ENCODE assay signal across 15 mouse cellular contexts in the genomic region with DNA sequence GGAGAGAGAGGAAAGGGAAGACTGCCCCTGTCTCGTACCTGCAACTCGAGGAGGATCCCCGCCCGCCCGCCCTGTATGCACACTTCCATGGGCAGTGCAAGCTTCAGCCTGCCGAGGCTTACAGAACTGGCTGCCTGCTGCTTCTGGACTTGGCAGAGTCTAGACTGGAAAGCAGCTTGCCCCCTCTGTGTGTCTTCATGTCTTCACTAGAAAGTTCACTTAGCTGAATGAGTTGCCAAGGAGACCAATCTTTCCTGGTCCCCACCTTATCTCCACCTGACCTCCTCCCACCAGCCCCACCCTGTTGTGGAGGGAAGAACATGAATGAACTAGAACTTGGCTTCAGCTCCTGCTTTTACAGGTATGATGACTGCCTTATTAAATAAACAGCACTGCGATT.
A peak's percentile ranks its signal among the peaks of the same experiment; 100 is the strongest.
DNase-seq lines count a peak whose midpoint lies in the region; ATAC-seq and TF ChIP-seq lines count a peak whose summit lies in the region.
"Had no signal": no experiment of that assay in that cellular context is flagged by ENCODE, and none has a peak within 500 bp of the region (broad histone marks: within the 10 kb centered on the region; RNA-seq: fewer than 3 reads in every experiment).

No protein-coding gene starts in this region.

- 70% methylated on average over 7 of the region's 7 CpGs for WGBS in embryonic facial prominence, embryonic 13.5 days
- 91% methylated on average over 7 of the region's 7 CpGs for WGBS in embryonic facial prominence, embryonic 10.5 days
- 78% methylated on average over 7 of the region's 7 CpGs for WGBS in liver, embryonic 11.5 days
- 57% methylated on average over 7 of the region's 7 CpGs for WGBS in liver, postnatal 0 days (ENCODE audit: insufficient replicate concordance)
- WGBS in stomach, postnatal 0 days: 61% methylated on average over 7 of the region's 7 CpGs

- peaks cover 19% of the 10 kb centered on the region for H3K36me3 ChIP-seq in embryonic facial prominence, embryonic 13.5 days
- H3K36me3 ChIP-seq in embryonic facial prominence, embryonic 10.5 days (replicated peaks): peaks cover 27% of the 10 kb centered on the region
- H3K36me3 ChIP-seq in liver, embryonic 11.5 days (ENCODE audit: control insufficient read depth, insufficient read depth, low read length): no peaks in the 10 kb centered on the region; the same call in 1 of the 2 replicates
- peaks cover 2% of the 10 kb centered on the region; the same call in 1 of the 2 replicates for H3K36me3 ChIP-seq in liver, postnatal 0 days (replicated peaks; ENCODE audit: insufficient read depth, low read length)
- H3K36me3 ChIP-seq in stomach, postnatal 0 days (ENCODE audit: control insufficient read depth, insufficient read depth, low read length): no peaks in the 10 kb centered on the region

- DNase-seq in embryonic facial prominence, embryonic 10.5 days (ENCODE audit: low spot score): no peak
- no peak for DNase-seq in liver, embryonic 11.5 days (ENCODE audit: low spot score)
- DNase-seq in liver, postnatal 0 days: no peak
- no peak for DNase-seq in stomach, postnatal 0 days (ENCODE audit: low spot score)
- no peak for DNase-seq in layer of hippocampus, adult 9-10 months (ENCODE audit: low spot score)
- DNase-seq: adrenal gland, postnatal 25 days; gastrocnemius, postnatal 14 days; kidney, adult 8-10 months had no signal

- ATAC-seq in embryonic facial prominence, embryonic 13.5 days (ENCODE audit: insufficient number of reproducible peaks, insufficient read depth, low FRiP score, low TSS enrichment, low read depth): peak; percentile 57; the same call in 1 of the 2 replicates
- ATAC-seq in liver, embryonic 11.5 days (replicated peaks; ENCODE audit: low FRiP score): 0 out of 2 replicates have a peak, but pooled peaks have one; percentile 40
- ATAC-seq in liver, postnatal 0 days: no peak
- peak; percentile 46; the same call in 1 of the 2 replicates for ATAC-seq in erythroid progenitor cell, adult 5-6 weeks (replicated peaks; ENCODE audit: low FRiP score, poor library complexity, severe bottlenecking)
- ATAC-seq in stomach, postnatal 0 days (ENCODE audit: low FRiP score, low TSS enrichment): peak; percentile 70
- ATAC-seq: forebrain, embryonic 15.5 days; midbrain, embryonic 16.5 days had no signal

- no peak overlapping the region for H3K9ac ChIP-seq in embryonic facial prominence, embryonic 13.5 days
- no peak overlapping the region for H3K9ac ChIP-seq in liver, embryonic 11.5 days (ENCODE audit: low read depth, low read length)
- no peak overlapping the region for H3K9ac ChIP-seq in liver, postnatal 0 days (replicated peaks)
- no peak overlapping the region for H3K9ac ChIP-seq in stomach, postnatal 0 days (ENCODE audit: low read length)
- H3K9ac ChIP-seq: forebrain, embryonic 15.5 days; hindbrain, embryonic 13.5 days; neural tube, embryonic 12.5 days had no signal

- H3K27me3 ChIP-seq in embryonic facial prominence, embryonic 13.5 days: no peaks in the 10 kb centered on the region
- H3K27me3 ChIP-seq in embryonic facial prominence, embryonic 10.5 days (replicated peaks; ENCODE audit: low read depth, poor library complexity, severe bottlenecking): no peaks in the 10 kb centered on the region
- H3K27me3 ChIP-seq in liver, embryonic 11.5 days (replicated peaks; ENCODE audit: control insufficient read depth, insufficient read depth, low read length): no peaks in the 10 kb centered on the region
- no peaks in the 10 kb centered on the region for H3K27me3 ChIP-seq in liver, postnatal 0 days (ENCODE audit: insufficient read depth, low read length)
- no peaks in the 10 kb centered on the region for H3K27me3 ChIP-seq in stomach, postnatal 0 days (ENCODE audit: control insufficient read depth, insufficient read depth, low read length)
- H3K27me3 ChIP-seq: forebrain, embryonic 15.5 days; hindbrain, embryonic 13.5 days; neural tube, embryonic 12.5 days had no signal

- no peaks in the 10 kb centered on the region for H3K9me3 ChIP-seq in embryonic facial prominence, embryonic 13.5 days
- no peaks in the 10 kb centered on the region for H3K9me3 ChIP-seq in embryonic facial prominence, embryonic 10.5 days
- H3K9me3 ChIP-seq in liver, embryonic 11.5 days (ENCODE audit: control insufficient read depth, low read length): no peaks in the 10 kb centered on the region
- H3K9me3 ChIP-seq in liver, postnatal 0 days (ENCODE audit: low read length): no peaks in the 10 kb centered on the region
- no peaks in the 10 kb centered on the region for H3K9me3 ChIP-seq in stomach, postnatal 0 days (ENCODE audit: control insufficient read depth, low read length)
- H3K9me3 ChIP-seq: forebrain, embryonic 15.5 days; G1E; hindbrain, embryonic 13.5 days; neural tube, embryonic 12.5 days had no signal

- no peak for TF ChIP-seq EP300 in liver, postnatal 0 days (IDR thresholded peaks at IDR 0.05; ENCODE audit: low read depth)
- no peak for TF ChIP-seq EP300 in stomach, postnatal 0 days (optimal IDR thresholded peaks at IDR 0.05)

- no peak overlapping the region for H3K4me3 ChIP-seq in embryonic facial prominence, embryonic 13.5 days
- H3K4me3 ChIP-seq in embryonic facial prominence, embryonic 10.5 days: no peak overlapping the region
- no peak overlapping the region for H3K4me3 ChIP-seq in liver, embryonic 11.5 days (ENCODE audit: low read depth, low read length)
- no peak overlapping the region for H3K4me3 ChIP-seq in liver, postnatal 0 days (ENCODE audit: low read depth, low read length)
- H3K4me3 ChIP-seq in stomach, postnatal 0 days (ENCODE audit: low read depth, low read length): no peak overlapping the region
- H3K4me3 ChIP-seq: forebrain, embryonic 15.5 days; hindbrain, embryonic 13.5 days; neural tube, embryonic 12.5 days had no signal

- peaks cover 45% of the 10 kb centered on the region for H3K4me1 ChIP-seq in embryonic facial prominence, embryonic 13.5 days
- H3K4me1 ChIP-seq in embryonic facial prominence, embryonic 10.5 days: peaks cover 22% of the 10 kb centered on the region
- peaks cover 21% of the 10 kb centered on the region for H3K4me1 ChIP-seq in liver, embryonic 11.5 days (replicated peaks; ENCODE audit: control insufficient read depth, insufficient read depth, low read length)
- H3K4me1 ChIP-seq in liver, postnatal 0 days (ENCODE audit: insufficient read depth): no peaks in the 10 kb centered on the region
- peaks cover 5% of the 10 kb centered on the region for H3K4me1 ChIP-seq in stomach, postnatal 0 days (replicated peaks; ENCODE audit: control insufficient read depth, insufficient read depth)

- no peak for TF ChIP-seq CTCF in liver, postnatal 0 days (IDR thresholded peaks at IDR 0.05; ENCODE audit: low read depth)
- TF ChIP-seq CTCF in stomach, postnatal 0 days (IDR thresholded peaks at IDR 0.05; ENCODE audit: low read depth): no peak

- H3K4me2 ChIP-seq in embryonic facial prominence, embryonic 13.5 days: no peak overlapping the region
- no peak overlapping the region for H3K4me2 ChIP-seq in liver, embryonic 11.5 days
- no peak overlapping the region for H3K4me2 ChIP-seq in liver, postnatal 0 days (ENCODE audit: low read depth, low read length)
- H3K4me2 ChIP-seq in stomach, postnatal 0 days (replicated peaks; ENCODE audit: low read depth): 0 out of 2 replicates have a peak overlapping the region, but pooled peaks have one; percentile 5
- H3K4me2 ChIP-seq: forebrain, embryonic 15.5 days; hindbrain, embryonic 13.5 days; neural tube, embryonic 12.5 days had no signal

- peak overlapping the region; percentile 33; the same call in 1 of the 2 replicates for H3K27ac ChIP-seq in embryonic facial prominence, embryonic 13.5 days
- no peak overlapping the region for H3K27ac ChIP-seq in embryonic facial prominence, embryonic 10.5 days (replicated peaks)
- no peak overlapping the region for H3K27ac ChIP-seq in liver, embryonic 11.5 days (ENCODE audit: low read depth, low read length)
- H3K27ac ChIP-seq in liver, postnatal 0 days (ENCODE audit: low read depth): no peak overlapping the region
- H3K27ac ChIP-seq in stomach, postnatal 0 days (replicated peaks): peak overlapping the region; percentile 74; the same call in 1 of the 2 replicates
- H3K27ac ChIP-seq: forebrain, embryonic 15.5 days; hindbrain, embryonic 13.5 days; neural tube, embryonic 12.5 days had no signal

Comparison
In these comparisons a context has a peak if more than half of its experiments do, and no peak if none do; other contexts are left out.
1. H3K27ac ChIP-seq: peak in embryonic facial prominence, embryonic 13.5 days (single experiment) and stomach, postnatal 0 days (single experiment); none in embryonic facial prominence, embryonic 10.5 days (single experiment), liver, embryonic 11.5 days (single experiment) and liver, postnatal 0 days (single experiment).